Mouse (Mus musculus) embryonic facial prominence, embryonic 15.5 days (tissue): ENCODE measurements around the gene a. TPM values are rescaled to one million over a fixed set of nuclear protein-coding genes. Genes with fewer than 3 reads are reported as not detected.

Source experiments
- ATAC-seq: fragments of 200-750 bp; cut with Nextera tagmentation; 2 replicates; pipeline ENCODE4 v1.8.0; 2017; ENCODE audit warnings: low read depth, moderate TSS enrichment; ENCODE audit not compliant: insufficient number of reproducible peaks, low FRiP score, low TSS enrichment
- H3K27ac ChIP-seq: fragments of 300-500 bp; sonication (generic); replicated peaks from 2 replicates; pipeline ENCODE4 v1.5.1; 2015; ENCODE audit warnings: mild to moderate bottlenecking, inconsistent platforms
- H3K27me3 ChIP-seq: fragments of 300-500 bp; sonication (generic); 2 replicates; pipeline ENCODE4 v1.6.1; 2015; ENCODE audit warnings: inconsistent platforms
- H3K36me3 ChIP-seq: fragments of 300-500 bp; sonication (generic); 2 replicates; pipeline ENCODE4 v1.6.1; 2015; ENCODE audit warnings: mild to moderate bottlenecking, inconsistent platforms
- H3K4me1 ChIP-seq: fragments of 300-500 bp; sonication (generic); 2 replicates; pipeline ENCODE4 v1.6.1; 2015; ENCODE audit warnings: inconsistent platforms
- H3K4me2 ChIP-seq: fragments of 300-500 bp; sonication (generic); replicated peaks from 2 replicates; pipeline ENCODE4 v1.6.1; 2015; ENCODE audit warnings: mild to moderate bottlenecking, inconsistent platforms
- H3K4me3 ChIP-seq: fragments of 300-500 bp; sonication (generic); replicated peaks from 2 replicates; pipeline ENCODE4 v1.5.1; 2015; ENCODE audit warnings: mild to moderate bottlenecking, inconsistent platforms
- H3K9ac ChIP-seq: fragments of 300-500 bp; sonication (generic); 2 replicates; pipeline ENCODE4 v1.6.1; 2015; ENCODE audit warnings: inconsistent platforms
- H3K9me3 ChIP-seq: fragments of 300-500 bp; sonication (generic); replicated peaks from 2 replicates; pipeline ENCODE4 v1.6.1; 2016; ENCODE audit warnings: inconsistent platforms
- WGBS: fragments of 180-500 bp; shearing (Covaris S2); methylation state at CpG from one replicate; pipeline ENCODE4 v1.1.7; 2015; 5-methylcytosine and 5-hydroxymethylcytosine counted together
- polyA plus RNA-seq: library from polyadenylated mRNA; unstranded; fragments of >200 nt; fragmentation: Nextera tagmentation; extraction: Ambion mirVana; gene quantifications from 2 replicates; pipeline ENCODE4 v1.2.1, GENCODE M21; 2015

The a gene
- polyA plus RNA-seq, 1 experiment from 2014 or later = 18.8 TPM

DNA sequence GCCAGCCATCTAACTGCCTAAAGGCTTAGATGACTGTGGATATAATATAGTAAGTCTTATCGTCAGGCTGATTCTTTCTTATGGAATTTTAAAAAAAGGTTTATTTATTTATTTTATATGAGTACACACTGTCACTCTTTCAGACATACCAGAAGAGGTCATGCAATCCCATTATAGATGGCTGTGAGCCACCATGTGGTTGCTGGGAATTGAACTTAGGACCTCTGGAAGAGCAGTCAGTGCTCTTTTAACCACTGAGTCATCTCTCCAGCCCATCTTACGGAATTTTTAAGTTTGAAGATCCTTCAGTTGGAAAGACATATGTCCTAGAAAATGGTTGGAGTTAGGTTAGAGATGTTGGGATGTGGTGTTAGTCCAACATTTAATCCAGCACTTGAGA lies 22.2 kb downstream of the a start:
- WGBS = 90% methylated on average over 2 of the region's 2 CpGs
- Histone ChIP-seq H3K4me2 (no peak overlapping the region), H3K4me1 (peaks cover 22% of the 10 kb centered on the region), H3K36me3 (no peaks in the 10 kb centered on the region), H3K9ac (no peak overlapping the region), H3K4me3 (no peak overlapping the region), H3K9me3 (no peaks in the 10 kb centered on the region), H3K27me3 (no peaks in the 10 kb centered on the region), H3K27ac (no peak overlapping the region)
- no peak for ATAC-seq

DNA sequence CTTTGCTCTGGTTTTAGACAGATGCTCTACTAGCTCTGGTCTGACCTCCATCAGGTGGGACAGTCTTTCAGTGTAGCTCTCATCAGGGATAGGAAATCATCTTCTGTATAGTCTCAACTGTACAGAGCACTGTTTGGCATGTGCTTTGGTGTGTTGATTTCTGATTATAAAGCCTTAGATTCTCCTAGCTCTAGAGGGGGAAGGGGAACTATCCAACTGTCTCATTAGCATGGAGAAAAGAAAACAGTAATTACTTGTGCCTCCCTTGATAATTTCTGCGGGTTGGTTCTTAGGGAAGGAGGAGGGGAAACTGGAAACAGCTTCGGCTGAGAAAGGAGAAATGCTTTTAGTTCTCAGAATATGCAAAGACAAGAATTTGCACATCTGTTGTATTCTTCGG lies 25.9 kb downstream of the a start:
- no peak for ATAC-seq
- H3K36me3 ChIP-seq = no peaks in the 10 kb centered on the region
- 7% methylated on average over 3 of the region's 3 CpGs for WGBS
- 0 out of 2 replicates have a peak overlapping the region, but pooled peaks have one; percentile 9 for H3K27ac ChIP-seq
- no peaks in the 10 kb centered on the region for H3K9me3 ChIP-seq
- no peak overlapping the region for H3K4me2 ChIP-seq
- no peaks in the 10 kb centered on the region for H3K27me3 ChIP-seq
- H3K4me1 ChIP-seq = peaks cover 26% of the 10 kb centered on the region
- no peak overlapping the region for H3K4me3 ChIP-seq
- H3K9ac ChIP-seq = no peak overlapping the region

DNA sequence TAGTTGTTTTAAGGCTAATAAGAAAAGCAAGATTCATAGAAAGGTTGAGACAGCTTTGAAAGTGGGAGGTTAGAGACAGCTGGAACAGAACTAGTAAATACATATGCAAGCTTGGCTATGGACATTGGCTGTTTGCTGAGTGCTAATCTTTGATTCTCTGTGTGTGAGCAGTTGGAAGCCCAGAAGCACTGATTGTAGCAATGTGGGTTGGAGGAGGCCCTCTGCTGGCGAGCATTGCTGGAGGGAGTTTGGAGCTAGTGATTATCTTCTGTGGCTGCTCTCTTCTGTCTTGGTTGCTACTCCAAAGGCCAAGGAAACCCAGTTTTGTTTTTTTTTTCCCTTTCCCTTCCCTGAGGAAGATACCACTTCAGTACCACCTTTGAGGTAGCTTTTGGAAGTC lies 26.6 kb downstream of the a start:
- no peak for ATAC-seq
- Histone ChIP-seq H3K4me1 (peaks cover 26% of the 10 kb centered on the region), H3K27me3 (no peaks in the 10 kb centered on the region), H3K9me3 (no peaks in the 10 kb centered on the region), H3K9ac (no peak overlapping the region), H3K36me3 (no peaks in the 10 kb centered on the region), H3K27ac (0 out of 2 replicates have a peak overlapping the region, but pooled peaks have one; percentile 45), H3K4me2 (no peak overlapping the region), H3K4me3 (no peak overlapping the region)
- 23% methylated on average over 1 of the region's 1 CpGs for WGBS

DNA sequence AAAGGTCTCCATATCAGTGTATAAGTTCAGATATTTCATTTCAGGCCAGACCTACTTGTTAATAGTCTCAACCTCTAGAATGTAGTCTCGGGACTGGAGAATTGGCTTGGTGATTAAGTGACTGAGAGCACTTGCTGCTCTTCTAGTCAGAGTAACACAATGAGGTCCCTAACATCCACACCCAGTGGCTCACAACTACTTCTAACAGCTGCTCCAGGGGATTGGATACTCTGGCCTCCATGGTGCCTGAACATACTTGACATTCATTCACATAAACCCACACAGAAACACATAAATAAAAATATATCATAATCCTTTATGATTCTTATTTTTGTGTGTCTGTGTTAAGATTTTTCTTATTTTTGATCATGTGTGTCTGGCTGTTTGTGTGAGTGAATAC lies 27.4 kb downstream of the a start:
- peaks cover 26% of the 10 kb centered on the region for H3K4me1 ChIP-seq
- H3K36me3 ChIP-seq = no peaks in the 10 kb centered on the region
- ATAC-seq = no peak
- WGBS = 69% methylated on average over 1 of the region's 1 CpGs
- H3K27ac ChIP-seq = no peak overlapping the region
- H3K4me3 ChIP-seq = no peak overlapping the region
- H3K9ac ChIP-seq = no peak overlapping the region
- H3K9me3 ChIP-seq = no peaks in the 10 kb centered on the region
- no peaks in the 10 kb centered on the region for H3K27me3 ChIP-seq
- H3K4me2 ChIP-seq = no peak overlapping the region

DNA sequence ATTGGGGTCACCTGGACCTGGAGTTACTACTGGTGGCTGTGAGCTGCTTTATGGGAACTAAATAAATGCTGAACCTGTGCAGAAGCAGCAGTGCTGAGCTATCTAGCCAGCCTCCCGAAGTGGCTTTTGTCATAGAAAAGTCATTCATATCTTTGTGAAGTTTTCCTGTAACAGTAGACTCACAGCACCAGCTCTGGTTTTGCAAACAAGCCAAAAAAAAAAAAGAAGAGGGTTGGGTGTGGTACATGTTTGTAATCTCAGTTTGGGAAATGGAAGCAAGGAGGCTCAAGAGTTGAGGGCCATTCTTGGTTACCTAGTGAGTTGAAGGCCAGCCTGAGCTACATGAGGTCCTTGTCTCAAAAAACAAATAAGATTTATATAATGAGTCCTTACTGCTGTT lies 29.1 kb downstream of the a start:
- Histone ChIP-seq H3K9ac (no peak overlapping the region), H3K4me1 (peaks cover 26% of the 10 kb centered on the region), H3K4me2 (no peak overlapping the region), H3K4me3 (no peak overlapping the region), H3K9me3 (no peaks in the 10 kb centered on the region), H3K36me3 (no peaks in the 10 kb centered on the region), H3K27ac (no peak overlapping the region), H3K27me3 (no peaks in the 10 kb centered on the region)
- WGBS = 76% methylated on average over 1 of the region's 1 CpGs
- no peak for ATAC-seq

DNA sequence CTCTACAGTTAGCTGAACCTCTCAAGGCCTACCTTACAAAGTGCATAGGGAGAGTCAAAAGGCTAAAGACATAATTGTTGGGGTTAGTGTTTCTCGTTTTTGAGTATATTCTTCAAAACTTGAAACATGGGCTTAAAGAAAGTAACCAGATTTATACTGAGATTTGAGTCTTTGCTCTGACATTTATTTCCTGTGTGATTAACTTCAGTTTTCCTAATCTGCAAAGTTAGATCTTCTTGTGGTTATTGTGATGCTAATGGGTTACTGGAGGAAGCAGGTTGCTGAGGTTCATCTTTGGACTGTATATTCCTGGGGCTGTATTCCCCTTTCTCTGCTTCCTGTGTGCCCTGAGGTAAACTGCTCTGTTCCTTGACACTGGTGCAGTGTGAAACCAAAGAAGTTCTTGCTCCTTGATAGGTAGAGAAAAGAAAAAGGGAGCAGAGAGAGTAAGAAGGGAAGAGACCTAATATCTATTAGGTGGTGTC lies 34.9 kb downstream of the a start:
- 0 out of 2 replicates have a peak, but pooled peaks cover under 1% of the 10 kb centered on the region for H3K4me1 ChIP-seq
- no peak overlapping the region for H3K9ac ChIP-seq
- H3K27ac ChIP-seq = no peak overlapping the region
- no peaks in the 10 kb centered on the region for H3K9me3 ChIP-seq
- H3K4me3 ChIP-seq = no peak overlapping the region
- no peaks in the 10 kb centered on the region for H3K27me3 ChIP-seq
- no peak for ATAC-seq
- H3K4me2 ChIP-seq = no peak overlapping the region
- WGBS = 73% methylated on average over 1 of the region's 1 CpGs
- 0 out of 2 replicates have a peak, but pooled peaks cover 4% of the 10 kb centered on the region for H3K36me3 ChIP-seq

DNA sequence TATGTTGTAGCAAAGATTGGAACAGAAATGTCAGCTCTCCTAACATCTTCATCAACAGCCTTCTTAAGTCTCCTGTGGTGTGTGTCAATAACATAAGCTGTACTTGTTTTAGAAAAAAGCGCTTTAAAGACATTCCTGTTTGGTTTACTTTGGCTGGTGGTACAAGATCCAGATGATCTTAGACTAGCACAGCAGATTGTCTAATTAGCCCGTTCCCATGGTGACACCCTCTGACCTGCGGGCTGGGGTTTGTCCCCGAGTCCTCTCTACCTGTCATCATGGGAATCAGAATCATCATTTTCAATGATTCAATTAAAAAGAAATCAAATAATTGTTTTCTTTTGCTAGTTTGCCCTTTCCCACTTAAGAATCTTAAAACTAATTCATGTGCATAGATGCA lies 36.3 kb downstream of the a start:
- WGBS = 69% methylated on average over 4 of the region's 4 CpGs
- no peak overlapping the region for H3K27ac ChIP-seq
- no peak overlapping the region for H3K4me3 ChIP-seq
- H3K9ac ChIP-seq = no peak overlapping the region
- H3K27me3 ChIP-seq = no peaks in the 10 kb centered on the region
- 0 out of 2 replicates have a peak, but pooled peaks cover 4% of the 10 kb centered on the region for H3K36me3 ChIP-seq
- H3K9me3 ChIP-seq = no peaks in the 10 kb centered on the region
- H3K4me1 ChIP-seq = no peaks in the 10 kb centered on the region
- no peak for ATAC-seq
- no peak overlapping the region for H3K4me2 ChIP-seq

DNA sequence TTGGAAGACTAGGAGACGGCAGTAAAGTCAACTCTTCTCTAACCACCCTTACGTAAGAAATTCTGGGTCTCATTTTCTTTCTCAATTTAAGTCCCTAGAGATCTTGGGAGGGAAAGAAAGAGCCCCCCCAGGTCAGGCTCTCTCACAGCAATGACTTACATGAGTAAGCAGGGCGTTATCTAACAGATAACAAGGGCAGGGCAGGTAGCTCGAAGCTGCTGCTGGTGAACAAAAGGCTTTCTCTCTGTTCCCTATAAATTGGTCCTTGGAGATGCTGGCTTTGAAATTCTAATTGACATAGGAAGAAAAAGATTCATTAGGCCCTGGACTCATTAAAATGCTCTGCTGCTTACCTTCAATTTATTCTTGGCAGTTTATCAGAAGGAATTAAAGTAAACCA lies 41.3 kb downstream of the a start:
- Histone ChIP-seq H3K27me3 (no peaks in the 10 kb centered on the region), H3K9ac (no peak overlapping the region), H3K4me2 (no peak overlapping the region), H3K4me3 (no peak overlapping the region), H3K4me1 (no peaks in the 10 kb centered on the region), H3K36me3 (0 out of 2 replicates have a peak, but pooled peaks cover 4% of the 10 kb centered on the region), H3K9me3 (no peaks in the 10 kb centered on the region), H3K27ac (no peak overlapping the region)
- 83% methylated on average over 4 of the region's 4 CpGs for WGBS
- no peak for ATAC-seq

DNA sequence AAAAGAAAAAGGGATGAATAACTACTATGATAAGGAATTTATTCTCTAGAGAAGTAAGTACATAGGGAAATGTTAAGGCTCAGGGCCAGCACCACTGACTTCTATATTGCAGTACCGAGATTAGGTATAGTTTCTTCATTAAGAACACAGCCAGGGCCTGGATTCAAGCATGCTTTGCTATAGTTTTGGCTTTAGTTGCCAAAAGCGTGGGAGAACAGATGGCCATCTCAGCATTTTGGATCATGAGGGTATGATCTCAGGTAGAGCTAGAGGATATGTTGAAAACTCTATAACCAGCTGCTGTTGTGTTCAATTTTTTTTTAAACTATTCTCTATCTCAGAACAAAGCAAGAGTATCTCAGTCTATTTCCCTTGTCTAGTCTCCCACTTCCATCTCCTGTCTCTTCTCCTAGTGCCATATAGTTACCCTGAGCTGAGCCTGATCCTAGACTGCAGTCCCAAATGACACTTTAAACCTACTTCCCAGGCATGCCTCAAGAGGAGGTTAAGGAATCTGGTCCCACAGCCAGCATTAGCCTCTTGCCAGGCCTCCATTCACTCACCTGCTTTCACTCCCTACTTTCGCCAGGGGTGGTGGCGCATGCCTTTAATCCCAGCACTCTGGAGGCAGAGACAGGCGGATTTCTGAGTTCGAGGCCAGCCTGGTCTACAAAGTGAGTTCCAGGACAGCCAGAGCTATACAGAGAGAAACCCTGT lies 43.1 kb downstream of the a start:
- H3K27me3 ChIP-seq = no peaks in the 10 kb centered on the region

DNA sequence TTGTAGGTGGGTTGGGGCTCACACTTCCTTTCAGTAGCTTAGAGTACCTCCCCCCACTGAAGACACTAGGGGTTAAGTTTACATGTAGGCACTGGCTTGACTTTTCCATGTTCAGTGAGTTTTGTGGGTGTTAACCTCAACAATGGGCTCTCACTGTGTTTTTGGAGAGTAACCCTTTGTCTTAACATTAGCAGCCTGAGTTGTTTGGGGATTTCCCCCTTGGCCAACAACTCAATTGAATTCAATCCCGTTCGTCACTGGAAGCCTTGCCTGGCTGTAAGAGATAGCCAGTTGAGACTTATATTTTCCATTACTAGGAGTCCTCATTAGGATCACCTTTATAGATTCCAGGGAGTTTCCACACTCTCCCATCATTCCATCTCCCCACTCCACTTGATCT lies 45.3 kb downstream of the a start:
- Histone ChIP-seq H3K36me3 (peaks cover 5% of the 10 kb centered on the region; the same call in 1 of the 2 replicates), H3K9ac (no peak overlapping the region), H3K4me2 (no peak overlapping the region), H3K4me1 (no peaks in the 10 kb centered on the region), H3K9me3 (no peaks in the 10 kb centered on the region), H3K4me3 (no peak overlapping the region), H3K27me3 (no peaks in the 10 kb centered on the region), H3K27ac (no peak overlapping the region)
- WGBS = 90% methylated on average over 2 of the region's 2 CpGs
- ATAC-seq = no peak

More for the DNA sequence above, 43.1 kb downstream of the a start:
- ATAC-seq = no peak
- H3K4me3 ChIP-seq = no peak overlapping the region
- WGBS = 94% methylated on average over 6 of the region's 6 CpGs
- H3K4me2 ChIP-seq = no peak overlapping the region
- H3K27ac ChIP-seq = no peak overlapping the region
- no peaks in the 10 kb centered on the region for H3K4me1 ChIP-seq
- H3K9me3 ChIP-seq = no peaks in the 10 kb centered on the region
- 0 out of 2 replicates have a peak, but pooled peaks cover 5% of the 10 kb centered on the region for H3K36me3 ChIP-seq
- H3K9ac ChIP-seq = no peak overlapping the region

DNA sequence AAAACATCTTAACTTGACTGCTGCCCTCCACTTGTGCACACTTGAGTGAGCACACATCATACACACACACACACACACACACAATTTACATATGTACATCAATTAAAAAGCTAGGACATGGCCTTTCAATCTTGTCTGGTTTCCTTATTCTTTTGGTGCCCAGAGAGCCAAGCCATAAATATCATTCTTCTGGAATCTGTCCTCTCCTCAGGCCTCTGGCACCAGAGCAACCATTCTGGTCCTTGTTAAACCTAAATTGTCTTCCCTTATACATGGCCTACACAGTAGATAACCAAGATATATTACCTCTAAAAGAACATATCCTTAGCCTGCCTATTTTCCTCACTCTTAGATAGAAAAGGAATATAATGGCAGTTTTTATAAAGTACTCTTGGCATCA lies 56.9 kb downstream of the a start:
- Histone ChIP-seq H3K9ac (no peak overlapping the region), H3K4me1 (no peaks in the 10 kb centered on the region), H3K9me3 (no peaks in the 10 kb centered on the region), H3K4me2 (no peak overlapping the region), H3K4me3 (no peak overlapping the region), H3K27ac (no peak overlapping the region), H3K27me3 (no peaks in the 10 kb centered on the region), H3K36me3 (0 out of 2 replicates have a peak, but pooled peaks cover 4% of the 10 kb centered on the region)
- ATAC-seq = no peak

DNA sequence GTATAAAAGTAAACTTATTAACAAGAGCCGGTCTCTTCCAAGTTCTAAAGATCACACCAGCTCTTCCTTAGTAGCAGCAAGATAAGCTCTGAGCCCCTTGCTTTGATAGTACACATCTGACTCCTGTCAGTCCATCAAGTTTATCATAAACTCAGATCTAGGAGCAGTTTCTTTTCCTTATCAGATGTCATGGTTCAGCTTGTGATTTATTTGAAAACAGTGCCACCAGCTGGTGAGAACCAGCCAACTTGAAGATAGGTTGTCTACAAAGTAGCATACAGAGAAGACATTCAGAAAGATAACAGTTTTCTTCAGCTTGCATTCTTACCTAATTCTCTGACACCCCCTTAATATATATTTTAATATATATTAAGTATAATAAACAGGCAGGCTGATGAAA lies 64.2 kb downstream of the a start:
- Histone ChIP-seq H3K4me2 (no peak overlapping the region), H3K4me3 (no peak overlapping the region), H3K36me3 (peaks cover 30% of the 10 kb centered on the region), H3K9ac (no peak overlapping the region), H3K4me1 (no peaks in the 10 kb centered on the region), H3K9me3 (no peaks in the 10 kb centered on the region), H3K27ac (no peak overlapping the region), H3K27me3 (no peaks in the 10 kb centered on the region)
- ATAC-seq = no peak
- 85% methylated on average over 1 of the region's 1 CpGs for WGBS
